24 mouse cellular contexts compared by ENCODE assay signal in genomic region chr19:23306671-23307070, GRCm38 (mm10). TPM values are rescaled to one million over a fixed set of nuclear protein-coding genes. Genes with fewer than 3 reads are reported as not detected.
DNase-seq lines count a peak whose midpoint lies in the region; ATAC-seq and TF ChIP-seq lines count a peak whose summit lies in the region.
"Had no signal": no experiment of that assay in that cellular context is flagged by ENCODE, and none has a peak within 500 bp of the region (broad histone marks: within the 10 kb centered on the region; RNA-seq: fewer than 3 reads in every experiment).

No protein-coding gene starts in this region.

- no peak for TF ChIP-seq CTCF in cerebellum, adult 2 months (IDR thresholded peaks at IDR 0.05; ENCODE audit: borderline replicate concordance, insufficient read depth, low read depth, low read length)

- H3K9me3 ChIP-seq in forebrain, embryonic 12.5 days: no peaks in the 10 kb centered on the region
- H3K9me3 ChIP-seq: forebrain, embryonic 10.5 days; hindbrain, embryonic 10.5 days; hindbrain, embryonic 13.5 days; intestine, embryonic 15.5 days; kidney, embryonic 15.5 days had no signal

- 24% methylated on average over 7 of the region's 7 CpGs for WGBS in cerebellum, adult 2 months
- WGBS in forebrain, embryonic 12.5 days: 82% methylated on average over 7 of the region's 7 CpGs

- H3K36me3 ChIP-seq in forebrain, embryonic 12.5 days (replicated peaks): no peaks in the 10 kb centered on the region
- H3K36me3 ChIP-seq: forebrain, embryonic 10.5 days; hindbrain, embryonic 10.5 days; hindbrain, embryonic 13.5 days; intestine, embryonic 15.5 days; kidney, embryonic 15.5 days had no signal

- no peak for TF ChIP-seq POLR2A in cerebellum, adult 2 months (IDR thresholded peaks at IDR 0.05; ENCODE audit: borderline replicate concordance, insufficient read depth, low read length)

- H3K4me3 ChIP-seq in cerebellum, adult 2 months (replicated peaks; ENCODE audit: insufficient read depth, low read depth, low read length): no peak overlapping the region
- H3K4me3 ChIP-seq in forebrain, embryonic 12.5 days (replicated peaks): no peak overlapping the region
- H3K4me3 ChIP-seq: forebrain, embryonic 10.5 days; heart, adult 2 months; hindbrain, embryonic 10.5 days; hindbrain, embryonic 13.5 days; intestine, embryonic 15.5 days; kidney, embryonic 15.5 days had no signal

- H3K9ac ChIP-seq in forebrain, embryonic 12.5 days: no peak overlapping the region
- H3K9ac ChIP-seq: forebrain, postnatal 0 days; hindbrain, embryonic 13.5 days; intestine, embryonic 15.5 days; kidney, embryonic 15.5 days had no signal

- no peak for ATAC-seq in cerebellum, adult (ENCODE audit: insufficient number of reproducible peaks, low FRiP score, low TSS enrichment)
- no peak for ATAC-seq in frontal cortex, adult (ENCODE audit: low TSS enrichment)
- ATAC-seq in forebrain, embryonic 12.5 days (ENCODE audit: low FRiP score): no peak
- ATAC-seq: forebrain, embryonic 14.5 days; forebrain, postnatal 0 days; hindbrain, embryonic 16.5 days; intestine, embryonic 15.5 days; Patski had no signal

- peak; percentile 54 for DNase-seq in cerebellum, adult 11 months
- DNase-seq in cerebellum, adult 2 months: peak; percentile 68 to 83
- DNase-seq in cerebellum, adult 9-11 months: peak; percentile 75
- DNase-seq in cerebellum, postnatal 25 days: peak; percentile 75 to 81
- DNase-seq in adrenal gland, adult 18-20 months (ENCODE audit: low spot score in 2 of 2): no peak
- DNase-seq: adrenal gland, adult 2 months; adrenal gland, postnatal 14 days; forebrain, postnatal 0 days; gastrocnemius, postnatal 25 days; heart, adult 2 months; kidney, adult 11 months; kidney, adult 8-10 months had no signal

- H3K27ac ChIP-seq in cerebellum, adult 2 months (ENCODE audit: insufficient read depth, low read length): no peak overlapping the region
- no peak overlapping the region for H3K27ac ChIP-seq in forebrain, embryonic 12.5 days
- H3K27ac ChIP-seq: forebrain, embryonic 10.5 days; heart, adult 2 months; hindbrain, embryonic 10.5 days; hindbrain, embryonic 13.5 days; intestine, embryonic 15.5 days; kidney, embryonic 15.5 days had no signal

- no peaks in the 10 kb centered on the region; the same call in 1 of the 2 replicates for H3K4me1 ChIP-seq in cerebellum, adult 2 months (ENCODE audit: control insufficient read depth, insufficient read depth, low read length)
- no peaks in the 10 kb centered on the region for H3K4me1 ChIP-seq in forebrain, embryonic 12.5 days
- H3K4me1 ChIP-seq: forebrain, embryonic 10.5 days; hindbrain, embryonic 10.5 days; hindbrain, embryonic 13.5 days; intestine, embryonic 15.5 days; kidney, embryonic 15.5 days had no signal

- H3K4me2 ChIP-seq in forebrain, embryonic 12.5 days: no peak overlapping the region
- H3K4me2 ChIP-seq: heart, embryonic 11.5 days; hindbrain, embryonic 13.5 days; intestine, embryonic 15.5 days; kidney, embryonic 15.5 days had no signal

- no peaks in the 10 kb centered on the region for H3K27me3 ChIP-seq in cerebellum, adult 2 months (ENCODE audit: control insufficient read depth, insufficient read depth, low read length)
- H3K27me3 ChIP-seq in forebrain, embryonic 12.5 days: no peaks in the 10 kb centered on the region
- H3K27me3 ChIP-seq: hindbrain, embryonic 13.5 days; intestine, embryonic 15.5 days; kidney, embryonic 15.5 days had no signal

RNA-seq across cellular contexts. Expression of gene Smc5, which starts 33.0 kb away (rescaled TPM):
- 29.7 and 32.7 TPM in 2 replicates for polyA plus RNA-seq in cerebellum, adult 2 months (2012; rRNA removed)
- polyA plus RNA-seq in forebrain, embryonic 12.5 days (2016; fragmentation: Nextera tagmentation; extraction: Ambion mirVana): 58.6 and 62.6 TPM in 2 replicates
- total RNA-seq in adrenal gland, adult 18-20 months (2021): 10 to 100 TPM; 20.8 to 22.1 TPM

Comparison
In these comparisons a context has a peak if more than half of its experiments do, and no peak if none do; other contexts are left out.
1. DNase-seq: peak in cerebellum, adult 11 months (single experiment), cerebellum, adult 2 months (2 of 2), cerebellum, adult 9-11 months (single experiment) and cerebellum, postnatal 25 days (2 of 2); none in adrenal gland, adult 18-20 months (0 of 2).